Mouse (Mus musculus): ENCODE results near the gene Git1. TPM values are rescaled to one million over a fixed set of nuclear protein-coding genes. Genes with fewer than 3 reads are reported as not detected.

The Git1 gene
- total and polyA plus RNA-seq, 3 experiments = 9.5 to 90.7 (median 42.8) TPM

DNA sequence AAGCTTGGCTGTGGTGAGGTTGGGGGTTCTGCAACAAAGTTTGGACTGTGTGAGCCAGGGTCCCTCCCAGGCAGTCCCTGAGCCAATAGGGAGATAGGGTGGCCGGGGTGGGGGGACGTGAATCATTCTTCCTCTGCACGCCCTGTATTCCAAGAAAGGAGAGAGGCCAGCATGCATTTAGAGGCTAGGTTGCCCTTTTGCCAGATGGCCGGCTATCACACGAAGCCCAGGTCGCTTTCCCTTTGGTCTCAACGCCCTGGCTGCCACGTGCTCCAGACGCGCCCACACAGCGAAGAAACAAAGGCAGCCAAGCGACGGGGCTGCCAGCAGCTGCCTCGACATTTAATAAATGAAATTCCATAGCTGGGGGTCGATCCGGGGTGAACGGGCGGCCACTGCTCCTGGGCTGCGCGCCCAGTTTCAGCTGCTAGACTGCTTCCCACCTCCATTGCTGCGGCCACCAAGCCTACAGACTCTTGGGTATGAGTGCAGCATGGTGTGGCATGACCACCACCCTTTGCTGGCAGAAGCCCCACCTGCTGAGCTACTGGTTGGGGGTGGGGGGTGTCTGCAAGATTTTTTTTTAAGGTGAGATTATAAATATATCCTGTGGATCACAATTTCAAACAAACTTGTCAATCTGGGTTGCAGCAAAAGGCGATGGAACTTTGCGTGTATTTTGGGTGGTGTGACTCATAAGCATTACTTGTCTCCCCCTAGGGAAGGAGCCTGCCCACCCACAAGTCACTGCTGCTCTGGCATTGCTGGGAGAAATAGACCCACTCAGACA is 1.7 kb upstream of the Git1 start:
- Histone ChIP-seq H3K9me3 (replicated peaks) (0 out of 2 replicates have a peak, but pooled peaks cover 5% of the 10 kb centered on the region), H3K27me3 (ENCODE audit: insufficient read depth, low read length) (peaks cover 40% of the 10 kb centered on the region), H3K4me3 (ENCODE audit: low read depth, low read length) (peak overlapping the region; percentile 94), H3K36me3 (replicated peaks) (peaks cover 14% of the 10 kb centered on the region), H3K4me1 (ENCODE audit: insufficient read depth, low read depth, low read length) (peaks cover 64% of the 10 kb centered on the region)
- TF ChIP-seq GATA1 (IDR thresholded peaks at IDR 0.05; ENCODE audit: borderline replicate concordance, low read length) (no peak), CTCF (IDR thresholded peaks at IDR 0.05; ENCODE audit: low read depth, low read length) (no peak), GATA2 (IDR thresholded peaks at IDR 0.05; ENCODE audit: borderline replicate concordance, low read depth, low read length) (no peak), TAL1 (conservative IDR thresholded peaks at IDR 0.05; ENCODE audit: low read depth, low read length) (no peak), POLR2AphosphoS5 (IDR thresholded peaks at IDR 0.05; ENCODE audit: insufficient replicate concordance, low read depth, low read length) (no peak)
- peak; percentile 63 for DNase-seq (ENCODE audit: low spot score)
- no peak for ATAC-seq (ENCODE audit: extremely low read depth, insufficient number of reproducible peaks, low FRiP score, poor library complexity, severe bottlenecking)

DNA sequence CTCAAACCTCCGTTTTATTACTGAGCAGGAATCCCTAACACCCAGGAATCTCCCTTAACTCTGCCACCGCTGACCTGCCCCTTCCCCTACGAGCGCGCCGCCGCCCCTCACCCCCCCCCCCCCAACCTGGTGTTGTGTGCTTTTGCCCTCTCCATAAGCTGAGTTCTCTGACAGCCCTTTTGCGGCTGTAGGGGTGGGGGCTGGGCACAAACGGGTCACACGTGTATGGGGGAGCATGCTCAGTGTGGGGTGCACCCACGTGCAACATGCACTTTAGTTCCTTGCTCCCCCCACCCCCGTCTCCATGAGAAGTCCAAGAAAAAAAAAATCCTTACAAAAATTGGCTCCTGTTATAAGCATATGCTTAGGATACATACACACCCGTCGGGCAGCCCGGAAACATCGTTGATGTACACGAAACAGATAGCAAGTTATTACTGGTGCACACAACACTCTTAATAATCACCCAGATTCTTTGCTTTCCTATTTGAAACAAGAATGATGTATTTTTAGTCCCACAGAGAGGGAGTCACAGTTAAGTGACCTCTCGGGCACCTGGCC is 971 bp upstream of the Git1 start:
- no peak for ATAC-seq (ENCODE audit: extremely low read depth, insufficient number of reproducible peaks, low FRiP score, poor library complexity, severe bottlenecking)
- H3K27me3 ChIP-seq (ENCODE audit: insufficient read depth, low read length) = peaks cover 34% of the 10 kb centered on the region
- H3K9me3 ChIP-seq (replicated peaks) = 0 out of 2 replicates have a peak, but pooled peaks cover 5% of the 10 kb centered on the region
- TF ChIP-seq TAL1 (conservative IDR thresholded peaks at IDR 0.05; ENCODE audit: low read depth, low read length) (no peak), POLR2AphosphoS5 (IDR thresholded peaks at IDR 0.05; ENCODE audit: insufficient replicate concordance, low read depth, low read length) (no peak)
- H3K4me1 ChIP-seq (ENCODE audit: insufficient read depth, low read depth, low read length) = peaks cover 71% of the 10 kb centered on the region
- H3K36me3 ChIP-seq (replicated peaks) = peaks cover 21% of the 10 kb centered on the region
- peak overlapping the region; percentile 94 for H3K4me3 ChIP-seq (ENCODE audit: low read depth, low read length)
- DNase-seq (ENCODE audit: low spot score) = peak; percentile 41

DNA sequence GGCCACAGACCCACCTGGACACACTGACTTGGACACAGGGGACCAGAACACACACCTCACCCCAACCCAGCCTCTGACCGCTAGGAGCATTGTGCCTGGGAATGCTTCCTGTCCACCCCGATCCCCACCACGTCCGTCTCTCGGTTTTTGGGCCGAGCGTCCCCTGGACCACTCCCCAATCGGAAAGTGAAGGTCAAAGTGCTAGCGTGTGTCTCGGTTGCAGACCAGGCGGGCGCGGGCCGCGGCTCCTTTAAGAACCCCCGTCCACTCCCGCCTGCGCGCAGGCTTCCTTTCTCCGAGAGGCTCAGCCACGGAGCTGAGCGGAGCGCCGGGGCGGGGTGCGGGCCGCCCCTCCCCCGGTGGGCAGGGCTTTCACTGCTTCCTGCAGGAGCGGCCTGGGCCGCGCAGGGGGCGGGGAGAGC is 440 bp upstream of the Git1 start:
- H3K27me3 ChIP-seq (ENCODE audit: insufficient read depth, low read length) = peaks cover 28% of the 10 kb centered on the region
- ATAC-seq (ENCODE audit: extremely low read depth, insufficient number of reproducible peaks, low FRiP score, poor library complexity, severe bottlenecking) = peak; percentile 50; the same call in 1 of the 2 replicates
- H3K9me3 ChIP-seq (replicated peaks) = 0 out of 2 replicates have a peak, but pooled peaks cover 5% of the 10 kb centered on the region
- H3K36me3 ChIP-seq (replicated peaks) = peaks cover 24% of the 10 kb centered on the region
- peak overlapping the region; percentile 94 for H3K4me3 ChIP-seq (ENCODE audit: low read depth, low read length)
- peak; percentile 97 for DNase-seq (ENCODE audit: low spot score)
- peaks cover 76% of the 10 kb centered on the region for H3K4me1 ChIP-seq (ENCODE audit: insufficient read depth, low read depth, low read length)
- no peak for TF ChIP-seq CTCF (IDR thresholded peaks at IDR 0.05; ENCODE audit: low read depth, low read length)
- TF ChIP-seq POLR2AphosphoS5 (IDR thresholded peaks at IDR 0.05; ENCODE audit: insufficient replicate concordance, low read depth, low read length) = no peak
- TF ChIP-seq GATA1 (IDR thresholded peaks at IDR 0.05; ENCODE audit: borderline replicate concordance, low read length) = no peak
- TF ChIP-seq GATA2 (IDR thresholded peaks at IDR 0.05; ENCODE audit: borderline replicate concordance, low read depth, low read length) = no peak
- no peak for TF ChIP-seq TAL1 (conservative IDR thresholded peaks at IDR 0.05; ENCODE audit: low read depth, low read length)

DNA sequence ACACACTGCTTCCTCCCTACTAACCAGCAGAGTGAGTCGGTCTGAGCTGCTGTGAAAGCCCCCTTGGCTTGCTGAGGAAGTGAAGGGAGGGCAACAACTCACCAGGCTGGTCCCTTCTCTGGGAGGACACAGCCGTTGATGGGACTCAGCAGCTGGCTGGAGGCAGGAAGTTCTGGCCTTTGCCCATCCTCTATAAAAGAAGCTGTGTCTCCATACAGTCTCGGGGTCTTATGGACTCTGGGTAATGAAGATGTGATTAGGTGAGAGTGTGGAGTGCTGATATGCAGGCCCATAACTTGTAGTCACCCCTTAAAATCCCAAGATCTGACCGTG is 948 bp downstream of the Git1 start:
- peaks cover 79% of the 10 kb centered on the region for H3K4me1 ChIP-seq (ENCODE audit: insufficient read depth, low read depth, low read length)

DNA sequence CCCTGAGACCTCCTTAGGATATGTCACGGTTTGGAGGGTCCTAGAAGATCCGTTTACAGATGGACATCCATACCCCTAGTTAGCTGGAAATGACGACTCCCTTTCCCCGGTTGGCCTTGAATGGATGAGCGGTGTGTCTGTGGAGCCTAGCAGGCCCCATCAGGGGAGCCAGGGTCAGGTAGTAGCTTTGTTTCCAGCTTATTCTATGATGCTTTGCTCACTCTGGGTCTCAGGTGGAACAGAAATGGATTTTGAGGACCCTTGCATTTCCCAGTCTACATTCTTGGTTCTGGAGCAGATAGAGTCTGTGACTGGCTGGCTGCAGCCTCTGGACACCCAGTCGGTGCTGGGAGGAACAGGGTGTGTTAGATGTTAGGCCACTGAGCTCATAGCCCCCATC is 1.4 kb downstream of the Git1 start:
- DNase-seq (ENCODE audit: low spot score) = no peak
- no peak for ATAC-seq (ENCODE audit: extremely low read depth, insufficient number of reproducible peaks, low FRiP score, poor library complexity, severe bottlenecking)
- Histone ChIP-seq H3K4me3 (ENCODE audit: low read depth, low read length) (no peak overlapping the region), H3K9me3 (replicated peaks) (0 out of 2 replicates have a peak, but pooled peaks cover 3% of the 10 kb centered on the region), H3K27me3 (ENCODE audit: insufficient read depth, low read length) (peaks cover 13% of the 10 kb centered on the region), H3K36me3 (replicated peaks) (peaks cover 43% of the 10 kb centered on the region), H3K4me1 (ENCODE audit: insufficient read depth, low read depth, low read length) (peaks cover 79% of the 10 kb centered on the region)
- no peak for TF ChIP-seq CTCF (IDR thresholded peaks at IDR 0.05; ENCODE audit: low read depth, low read length)

More for the DNA sequence above, 948 bp downstream of the Git1 start:
- peak overlapping the region; percentile 94 for H3K4me3 ChIP-seq (ENCODE audit: low read depth, low read length)
- peaks cover 14% of the 10 kb centered on the region for H3K27me3 ChIP-seq (ENCODE audit: insufficient read depth, low read length)
- ATAC-seq (ENCODE audit: extremely low read depth, insufficient number of reproducible peaks, low FRiP score, poor library complexity, severe bottlenecking) = no peak
- H3K9me3 ChIP-seq (replicated peaks) = 0 out of 2 replicates have a peak, but pooled peaks cover 3% of the 10 kb centered on the region
- no peak for TF ChIP-seq CTCF (IDR thresholded peaks at IDR 0.05; ENCODE audit: low read depth, low read length)
- no peak for TF ChIP-seq POLR2AphosphoS5 (IDR thresholded peaks at IDR 0.05; ENCODE audit: insufficient replicate concordance, low read depth, low read length)
- no peak for TF ChIP-seq GATA2 (IDR thresholded peaks at IDR 0.05; ENCODE audit: borderline replicate concordance, low read depth, low read length)
- TF ChIP-seq GATA1 (IDR thresholded peaks at IDR 0.05; ENCODE audit: borderline replicate concordance, low read length) = no peak
- TF ChIP-seq TAL1 (conservative IDR thresholded peaks at IDR 0.05; ENCODE audit: low read depth, low read length) = no peak
- H3K36me3 ChIP-seq (replicated peaks) = peaks cover 38% of the 10 kb centered on the region
- no peak for DNase-seq (ENCODE audit: low spot score)

DNA sequence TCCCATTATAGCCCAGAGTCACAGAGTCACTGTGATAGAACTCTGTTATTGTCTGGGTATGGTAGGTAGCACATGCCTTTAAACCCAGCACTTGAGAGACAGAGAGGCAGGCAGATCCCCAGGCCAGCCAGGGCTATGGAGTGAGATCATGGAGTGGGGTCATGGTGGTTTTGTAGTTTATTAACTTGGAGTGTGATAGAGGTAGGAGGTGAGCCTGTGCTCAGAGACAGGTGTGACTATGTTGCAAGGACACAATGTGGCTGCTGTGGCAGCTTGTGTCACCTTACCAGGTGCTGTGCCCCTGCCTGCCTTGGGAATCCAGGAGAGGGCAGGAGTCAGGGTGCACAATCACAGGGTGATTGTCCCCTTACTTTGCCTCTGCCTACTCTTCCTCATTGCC is 2.1 kb downstream of the Git1 start:
- Histone ChIP-seq H3K36me3 (replicated peaks) (peaks cover 50% of the 10 kb centered on the region), H3K27me3 (ENCODE audit: insufficient read depth, low read length) (peaks cover 5% of the 10 kb centered on the region), H3K9me3 (replicated peaks) (no peaks in the 10 kb centered on the region), H3K4me1 (ENCODE audit: insufficient read depth, low read depth, low read length) (peaks cover 77% of the 10 kb centered on the region), H3K4me3 (ENCODE audit: low read depth, low read length) (no peak overlapping the region)
- ATAC-seq (ENCODE audit: extremely low read depth, insufficient number of reproducible peaks, low FRiP score, poor library complexity, severe bottlenecking) (no peak), DNase-seq (ENCODE audit: low spot score) (no peak)
- TF ChIP-seq CTCF (IDR thresholded peaks at IDR 0.05; ENCODE audit: low read depth, low read length) (no peak), GATA2 (IDR thresholded peaks at IDR 0.05; ENCODE audit: borderline replicate concordance, low read depth, low read length) (no peak), TAL1 (conservative IDR thresholded peaks at IDR 0.05; ENCODE audit: low read depth, low read length) (no peak)
